Mouse (Mus musculus) forebrain, embryonic 13.5 days (tissue): ENCODE measurements at regions not wholly inside any gene's neighbourhood (a gene's known extent, or its start where the extent isn't known, plus 50 kb on each side); places are given as distances from the start of the nearest gene placed in this dataset.
"Not testable (repeated sequence)": the region's sequence is repeated elsewhere in the genome, so short reads cannot be mapped to it uniquely, and the experiment has no call there.

Source experiments
- ATAC-seq: fragments of 200-750 bp; cut with Nextera tagmentation; 2 replicates; pipeline ENCODE4 v1.8.0; 2017
- H3K27ac ChIP-seq: fragments of 300-500 bp; sonication (generic); 2 replicates; pipeline ENCODE4 v1.5.1; 2015; ENCODE audit warnings: inconsistent platforms, mild to moderate bottlenecking, moderate library complexity
- H3K27me3 ChIP-seq: fragments of 300-500 bp; sonication (generic); 2 replicates; pipeline ENCODE4 v1.6.1; 2015; ENCODE audit warnings: mild to moderate bottlenecking, inconsistent platforms
- H3K36me3 ChIP-seq: fragments of 300-500 bp; sonication (generic); 2 replicates; pipeline ENCODE4 v1.6.1; 2015; ENCODE audit warnings: mild to moderate bottlenecking, inconsistent platforms; ENCODE audit not compliant: poor library complexity, severe bottlenecking
- H3K4me1 ChIP-seq: fragments of 300-500 bp; sonication (generic); 2 replicates; pipeline ENCODE4 v1.6.1; 2015; ENCODE audit warnings: inconsistent platforms
- H3K4me2 ChIP-seq: fragments of 300-500 bp; sonication (generic); 2 replicates; pipeline ENCODE4 v1.6.1; 2015; ENCODE audit warnings: inconsistent platforms, mild to moderate bottlenecking, moderate library complexity
- H3K4me3 ChIP-seq: fragments of 300-500 bp; sonication (generic); 2 replicates; pipeline ENCODE4 v1.5.1; 2015; ENCODE audit warnings: mild to moderate bottlenecking, inconsistent platforms
- H3K9ac ChIP-seq: fragments of 300-500 bp; sonication (generic); 2 replicates; pipeline ENCODE4 v1.6.1; 2015; ENCODE audit warnings: mild to moderate bottlenecking, inconsistent platforms
- H3K9me3 ChIP-seq: fragments of 300-500 bp; sonication (generic); replicated peaks from 2 replicates; pipeline ENCODE4 v1.6.1; 2016; ENCODE audit warnings: inconsistent platforms
- WGBS: fragments of 180-500 bp; shearing (Covaris S2); methylation state at CpG from one replicate; pipeline ENCODE4 v1.1.7; 2015; 5-methylcytosine and 5-hydroxymethylcytosine counted together

- no peak overlapping the region for H3K4me3 ChIP-seq
- ATAC-seq = no peak
- H3K27me3 ChIP-seq = no peaks in the 10 kb centered on the region
- H3K36me3 ChIP-seq = no peaks in the 10 kb centered on the region
- 87% methylated on average over 1 of the region's 1 CpGs for WGBS
- H3K27ac ChIP-seq = no peak overlapping the region
- no peaks in the 10 kb centered on the region for H3K9me3 ChIP-seq
- H3K4me2 ChIP-seq = no peak overlapping the region
- H3K4me1 ChIP-seq = no peaks in the 10 kb centered on the region
- H3K9ac ChIP-seq = no peak overlapping the region
Measured at GRCm38 (mm10) chr12:64137997-64138396, 336.5 kb downstream of the Fscb start.

GRCm38 (mm10) chr12:64116438-64116837 is 358.1 kb downstream of the Fscb start:
- no peak overlapping the region for H3K4me2 ChIP-seq
- H3K36me3 ChIP-seq = no peaks in the 10 kb centered on the region
- H3K9ac ChIP-seq = no peak overlapping the region
- no peak overlapping the region for H3K4me3 ChIP-seq
- no peaks in the 10 kb centered on the region for H3K27me3 ChIP-seq
- no peaks in the 10 kb centered on the region for H3K9me3 ChIP-seq
- ATAC-seq = no peak
- no peaks in the 10 kb centered on the region for H3K4me1 ChIP-seq
- WGBS = 75% methylated on average over 4 of the region's 4 CpGs
- no peak overlapping the region for H3K27ac ChIP-seq

GRCm38 (mm10) chr12:64114476-64114875 is 360.0 kb downstream of the Fscb start:
- H3K4me3 ChIP-seq = no peak overlapping the region
- no peak overlapping the region for H3K27ac ChIP-seq

GRCm38 (mm10) chr12:64104214-64104613 is 370.3 kb downstream of the Fscb start:
- Histone ChIP-seq H3K9me3 (no peaks in the 10 kb centered on the region), H3K4me1 (no peaks in the 10 kb centered on the region), H3K9ac (no peak overlapping the region), H3K27ac (no peak overlapping the region), H3K36me3 (no peaks in the 10 kb centered on the region), H3K27me3 (no peaks in the 10 kb centered on the region), H3K4me2 (no peak overlapping the region), H3K4me3 (no peak overlapping the region)
- 34% methylated on average over 2 of the region's 2 CpGs for WGBS
- peak; percentile 59; the same call in 1 of the 2 replicates for ATAC-seq

More at GRCm38 (mm10) chr12:64114476-64114875, 360.0 kb downstream of the Fscb start:
- Histone ChIP-seq H3K4me2 (no peak overlapping the region), H3K9me3 (no peaks in the 10 kb centered on the region), H3K27me3 (no peaks in the 10 kb centered on the region), H3K4me1 (no peaks in the 10 kb centered on the region), H3K9ac (no peak overlapping the region), H3K36me3 (no peaks in the 10 kb centered on the region)
- 67% methylated on average over 4 of the region's 4 CpGs for WGBS
- no peak; the same call in 1 of the 2 replicates for ATAC-seq

- H3K36me3 ChIP-seq = no peaks in the 10 kb centered on the region
- no peak for ATAC-seq
- H3K9me3 ChIP-seq = no peaks in the 10 kb centered on the region
- no peak overlapping the region for H3K4me2 ChIP-seq
- no peak overlapping the region for H3K27ac ChIP-seq
- 66% methylated on average over 7 of the region's 7 CpGs for WGBS
- H3K9ac ChIP-seq = no peak overlapping the region
- H3K4me3 ChIP-seq = no peak overlapping the region
- H3K4me1 ChIP-seq = no peaks in the 10 kb centered on the region
- no peaks in the 10 kb centered on the region for H3K27me3 ChIP-seq
Measured at GRCm38 (mm10) chr12:64076789-64077188, 397.7 kb downstream of the Fscb start.

- H3K27ac ChIP-seq = no peak overlapping the region
- no peak overlapping the region for H3K9ac ChIP-seq
- no peaks in the 10 kb centered on the region for H3K36me3 ChIP-seq
- H3K9me3 ChIP-seq = no peaks in the 10 kb centered on the region
- WGBS = 80% methylated on average over 2 of the region's 2 CpGs
- no peak for ATAC-seq
- H3K4me2 ChIP-seq = no peak overlapping the region
- no peak overlapping the region for H3K4me3 ChIP-seq
- H3K27me3 ChIP-seq = no peaks in the 10 kb centered on the region
- no peaks in the 10 kb centered on the region for H3K4me1 ChIP-seq
Measured at GRCm38 (mm10) chr12:64045528-64045927, 429.0 kb downstream of the Fscb start.

GRCm38 (mm10) chr12:64008631-64009030 is 465.9 kb downstream of the Fscb start:
- not testable (repeated sequence) for H3K9ac ChIP-seq, H3K27me3 ChIP-seq, H3K4me1 ChIP-seq, H3K4me3 ChIP-seq, ATAC-seq, H3K9me3 ChIP-seq, H3K36me3 ChIP-seq, H3K27ac ChIP-seq, H3K4me2 ChIP-seq
- 98% methylated on average over 1 of the region's 1 CpGs for WGBS
